Mouse (Mus musculus) bone marrow macrophage, adult 2 months (primary cell): Measurements from ENCODE around the gene Gm4969. TPM values are rescaled to one million over a fixed set of nuclear protein-coding genes. Genes with fewer than 3 reads are reported as not detected.

Source experiments
- H3K27ac ChIP-seq: 2 replicates; pipeline ENCODE4 v1.5.1; 2012; ENCODE audit warnings: low read depth, low read length; ENCODE audit not compliant: insufficient read depth
- H3K4me1 ChIP-seq: 2 replicates; pipeline ENCODE4 v1.6.1; 2012; ENCODE audit warnings: low read length; ENCODE audit not compliant: control insufficient read depth, insufficient read depth
- H3K4me3 ChIP-seq: 2 replicates; pipeline ENCODE4 v1.5.1; 2012; ENCODE audit warnings: mild to moderate bottlenecking, low read length, moderate library complexity; ENCODE audit not compliant: insufficient read depth
- CTCF ChIP-seq: IDR thresholded peaks from 2 replicates; pipeline ENCODE4 v1.5.1; 2012; ENCODE audit warnings: low read depth, mild to moderate bottlenecking, low read length, moderate library complexity
- POLR2A ChIP-seq: IDR thresholded peaks from 2 replicates; pipeline ENCODE4 v1.6.1; 2012; ENCODE audit warnings: mild to moderate bottlenecking, low read depth, low read length, borderline replicate concordance
- polyA plus RNA-seq: library from polyadenylated mRNA; stranded (reverse); fragments of >200 nt; gene quantifications from 2 replicates; pipeline ENCODE4 v1.2.4, GENCODE M21; 2012; ENCODE audit not compliant: missing spikeins, insufficient read depth, insufficient read length

The Gm4969 gene
- polyA plus RNA-seq, 1 experiment = not detected

DNA sequence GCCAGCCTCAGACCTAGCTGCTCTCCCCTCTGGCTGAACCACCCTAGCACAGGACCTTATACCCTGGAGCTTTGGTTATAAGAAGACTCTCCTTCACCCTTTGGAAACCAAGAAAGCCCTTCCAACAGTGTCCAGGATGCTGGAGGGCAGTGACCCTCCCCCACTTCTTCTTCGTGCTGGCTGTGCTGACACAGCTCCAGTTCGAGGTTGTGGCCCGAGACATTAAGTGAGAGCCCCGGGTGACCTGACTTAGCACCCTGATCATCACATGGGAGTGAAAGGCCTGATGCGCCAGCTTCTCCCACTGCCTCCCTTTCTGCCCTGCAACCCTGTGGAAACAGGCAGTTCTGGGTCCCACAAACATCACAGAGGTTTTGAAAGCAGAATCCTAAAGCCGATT lies 32.7 kb downstream of the Gm4969 start:
- TF ChIP-seq CTCF (no peak), POLR2A (no peak)
- no peak overlapping the region for H3K27ac ChIP-seq
- peaks cover 15% of the 10 kb centered on the region for H3K4me1 ChIP-seq
- H3K4me3 ChIP-seq = no peak overlapping the region; the same call in 1 of the 2 replicates

DNA sequence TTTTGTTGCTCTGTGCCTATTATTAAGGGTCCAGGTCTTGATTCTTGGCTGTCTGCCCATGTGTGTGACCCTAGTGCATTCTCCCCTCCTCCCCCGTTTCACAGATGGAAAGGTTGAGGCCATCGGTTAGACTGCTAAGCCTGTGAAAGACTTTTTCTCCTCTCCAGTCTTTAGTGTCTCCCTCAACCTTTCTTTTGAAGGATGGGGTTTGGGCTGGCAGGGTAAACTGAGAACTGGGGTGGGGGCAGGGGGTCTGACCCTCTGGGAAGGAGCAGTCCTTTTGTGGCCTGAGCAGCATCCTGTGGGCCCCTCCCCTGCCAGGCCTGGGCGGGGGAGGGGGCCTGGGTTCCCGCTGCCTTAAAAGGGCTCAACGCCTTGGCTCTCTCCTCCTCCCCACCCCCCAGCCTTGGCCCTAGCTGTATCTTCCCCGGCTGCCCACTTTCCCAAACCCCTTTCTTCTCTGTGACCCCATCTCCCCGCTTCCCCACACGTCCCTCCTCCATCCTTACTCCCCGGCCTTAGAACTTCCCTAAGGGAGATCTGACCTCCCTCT lies 33.2 kb downstream of the Gm4969 start:
- Histone ChIP-seq H3K4me3 (no peak overlapping the region), H3K27ac (no peak overlapping the region), H3K4me1 (peaks cover 15% of the 10 kb centered on the region)
- TF ChIP-seq CTCF (no peak), POLR2A (no peak)

DNA sequence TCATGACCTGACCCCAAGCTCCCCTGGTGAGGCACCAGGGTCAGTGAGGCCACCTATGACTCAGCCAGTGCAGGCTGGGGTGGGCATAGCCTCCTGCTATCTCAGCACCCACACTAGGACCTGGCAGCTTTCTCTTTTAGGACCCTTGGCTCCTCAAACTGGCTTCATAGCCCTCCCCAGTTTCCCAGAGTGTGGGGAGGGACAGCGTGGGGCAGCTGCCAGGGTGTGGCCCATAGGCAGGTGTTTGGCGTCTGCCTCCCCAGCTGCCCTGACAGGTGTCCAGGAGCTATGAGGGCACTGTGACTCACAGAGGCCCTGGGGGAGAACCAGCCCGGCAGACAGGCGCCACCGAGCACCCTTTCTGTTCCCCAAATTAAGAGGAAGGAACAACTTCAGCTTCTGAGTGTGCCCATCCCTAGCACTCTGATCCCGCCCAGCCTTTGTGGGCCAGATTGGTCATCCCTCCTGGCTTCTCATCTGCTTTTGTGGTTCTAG lies 33.8 kb downstream of the Gm4969 start:
- TF ChIP-seq POLR2A (no peak), CTCF (no peak)
- Histone ChIP-seq H3K4me1 (peaks cover 15% of the 10 kb centered on the region), H3K4me3 (peak overlapping the region; percentile 11; the same call in 1 of the 2 replicates), H3K27ac (no peak overlapping the region)

DNA sequence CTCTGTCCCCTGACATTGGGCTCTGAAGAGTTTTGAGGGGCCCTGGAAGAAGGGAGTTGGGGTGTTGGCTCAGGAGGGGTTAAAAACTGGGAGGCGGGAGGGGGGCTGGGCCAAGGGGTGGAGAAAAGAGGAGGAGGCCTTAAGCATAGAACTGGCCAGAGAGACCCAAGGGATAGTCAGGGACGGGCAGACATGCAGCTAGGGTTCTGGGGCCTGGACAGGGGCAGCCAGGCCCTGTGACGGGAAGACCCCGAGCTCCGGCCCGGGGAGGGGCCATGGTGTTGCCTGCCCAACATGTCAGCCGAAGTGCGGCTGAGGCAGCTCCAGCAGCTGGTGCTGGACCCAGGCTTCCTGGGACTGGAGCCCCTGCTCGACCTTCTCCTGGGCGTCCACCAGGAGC lies 34.5 kb downstream of the Gm4969 start, which contains the start of gene Dmpk:
Gene Dmpk (plus strand): TSS at position 149 of the 400 bp plus-strand sequence.
- H3K4me1 ChIP-seq = peaks cover 15% of the 10 kb centered on the region
- H3K4me3 ChIP-seq = peak within 1 kb of the TSS; percentile 11; the same call in 1 of the 2 replicates
- no peak within 1 kb of the TSS for H3K27ac ChIP-seq
- no peak for TF ChIP-seq POLR2A

DNA sequence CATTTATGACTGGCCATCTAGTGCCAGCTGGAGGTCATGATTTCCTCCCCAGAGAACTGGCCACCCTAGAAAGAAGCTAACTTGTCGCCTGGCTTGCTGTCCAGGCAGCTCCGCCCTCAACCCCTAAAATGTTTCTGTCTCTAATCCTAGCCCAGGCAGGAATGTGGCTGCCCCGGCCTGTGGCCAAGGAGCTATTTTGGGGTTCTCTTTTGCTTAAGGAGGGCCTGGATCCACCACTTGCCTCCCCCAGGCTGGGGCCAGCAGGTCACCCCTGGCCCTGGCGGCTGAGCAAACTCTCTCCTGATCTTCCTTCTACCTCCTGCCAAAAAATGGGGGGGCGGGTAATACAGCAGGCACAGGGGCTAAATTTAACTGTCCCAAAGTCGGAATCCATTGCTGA lies 35.1 kb downstream of the Gm4969 start:
- Histone ChIP-seq H3K4me1 (peaks cover 16% of the 10 kb centered on the region), H3K4me3 (no peak overlapping the region), H3K27ac (no peak overlapping the region)
- TF ChIP-seq CTCF (no peak), POLR2A (no peak)

DNA sequence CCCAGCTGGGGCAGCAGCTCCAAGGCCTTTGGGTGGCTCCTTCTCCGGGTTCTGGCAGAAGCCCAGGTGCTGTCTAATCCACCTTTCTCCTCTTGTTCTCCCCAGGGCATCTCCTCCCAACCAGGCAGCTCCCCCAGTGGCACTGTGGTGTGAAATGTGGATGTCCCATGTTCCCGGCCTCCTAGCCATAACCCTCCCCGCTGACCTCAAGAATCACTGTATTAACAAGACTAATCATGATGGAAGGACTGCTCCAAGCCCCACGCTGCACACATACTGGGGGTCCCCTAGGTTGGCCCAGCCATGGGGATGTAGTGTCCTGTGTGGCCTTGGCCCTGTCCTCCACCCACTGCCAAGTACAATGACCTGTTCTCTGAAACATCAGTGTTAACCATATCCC lies 36.0 kb downstream of the Gm4969 start:
- Histone ChIP-seq H3K4me1 (peaks cover 24% of the 10 kb centered on the region), H3K4me3 (no peak overlapping the region), H3K27ac (no peak overlapping the region)

DNA sequence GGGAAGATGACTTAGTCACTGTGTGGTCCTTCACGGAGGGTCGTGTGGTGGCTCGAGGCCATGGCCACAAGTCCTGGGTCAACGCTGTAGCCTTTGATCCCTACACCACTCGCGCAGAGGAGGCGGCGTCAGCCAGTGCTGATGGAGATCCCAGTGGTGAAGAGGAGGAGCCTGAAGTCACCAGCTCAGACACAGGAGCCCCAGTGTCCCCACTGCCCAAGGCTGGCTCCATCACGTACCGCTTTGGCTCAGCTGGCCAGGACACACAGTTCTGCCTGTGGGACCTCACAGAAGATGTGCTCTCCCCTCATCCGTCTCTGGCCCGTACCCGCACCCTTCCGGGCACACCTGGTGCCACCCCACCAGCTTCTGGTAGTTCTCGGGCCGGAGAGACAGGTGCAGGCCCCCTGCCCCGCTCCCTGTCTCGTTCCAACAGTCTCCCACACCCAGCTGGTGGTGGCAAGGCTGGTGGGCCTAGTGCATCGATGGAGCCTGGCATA lies 37.7 kb downstream of the Gm4969 start:
- no peak overlapping the region for H3K27ac ChIP-seq
- TF ChIP-seq POLR2A (no peak), CTCF (no peak)
- H3K4me3 ChIP-seq = no peak overlapping the region
- peaks cover 20% of the 10 kb centered on the region for H3K4me1 ChIP-seq

More for the DNA sequence above, 36.0 kb downstream of the Gm4969 start:
- TF ChIP-seq POLR2A (no peak), CTCF (no peak)

DNA sequence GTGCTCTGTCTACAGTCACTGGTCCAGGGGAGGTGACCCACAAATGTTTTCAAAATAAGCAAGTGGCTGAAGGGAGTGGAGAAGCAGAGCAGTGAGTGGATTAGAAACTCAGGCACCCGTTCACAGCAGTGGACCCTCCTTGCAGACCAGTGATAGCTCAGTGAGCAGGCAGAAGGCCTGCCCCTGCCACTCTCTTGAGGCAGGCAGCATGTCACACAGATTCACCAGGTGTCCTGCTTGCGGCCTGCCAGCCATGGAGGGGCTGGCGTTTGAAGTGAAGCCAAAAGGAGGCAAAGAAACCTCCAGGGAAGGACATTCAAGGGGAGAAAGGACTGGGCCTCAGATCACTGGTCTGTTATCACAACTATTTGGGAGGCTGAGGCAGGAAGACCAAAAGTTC lies 39.4 kb downstream of the Gm4969 start:
- Histone ChIP-seq H3K4me1 (peaks cover 9% of the 10 kb centered on the region), H3K4me3 (no peak overlapping the region), H3K27ac (no peak overlapping the region)
- TF ChIP-seq POLR2A (no peak), CTCF (no peak)

DNA sequence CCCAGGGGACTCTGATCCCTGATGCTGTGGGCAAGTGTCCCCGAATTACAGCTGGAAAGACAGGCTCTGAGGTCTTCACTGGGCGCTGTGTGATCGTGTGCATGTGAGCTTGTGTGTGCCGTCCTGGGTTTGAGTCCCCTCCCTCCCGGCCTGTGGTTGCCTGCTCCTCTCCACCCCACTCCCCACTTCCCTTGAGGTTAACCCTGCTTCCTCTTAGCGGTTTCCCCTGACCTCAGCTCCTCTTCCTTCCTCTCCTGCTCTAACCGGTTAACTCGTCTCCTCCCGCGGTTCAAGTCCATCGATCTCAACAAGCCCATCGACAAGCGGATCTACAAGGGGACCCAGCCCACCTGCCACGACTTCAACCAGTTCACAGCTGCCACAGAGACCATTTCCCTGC lies 40.4 kb downstream of the Gm4969 start:
- peaks cover 9% of the 10 kb centered on the region for H3K4me1 ChIP-seq
- no peak overlapping the region for H3K27ac ChIP-seq
- TF ChIP-seq POLR2A = no peak
- no peak for TF ChIP-seq CTCF
- H3K4me3 ChIP-seq = no peak overlapping the region

DNA sequence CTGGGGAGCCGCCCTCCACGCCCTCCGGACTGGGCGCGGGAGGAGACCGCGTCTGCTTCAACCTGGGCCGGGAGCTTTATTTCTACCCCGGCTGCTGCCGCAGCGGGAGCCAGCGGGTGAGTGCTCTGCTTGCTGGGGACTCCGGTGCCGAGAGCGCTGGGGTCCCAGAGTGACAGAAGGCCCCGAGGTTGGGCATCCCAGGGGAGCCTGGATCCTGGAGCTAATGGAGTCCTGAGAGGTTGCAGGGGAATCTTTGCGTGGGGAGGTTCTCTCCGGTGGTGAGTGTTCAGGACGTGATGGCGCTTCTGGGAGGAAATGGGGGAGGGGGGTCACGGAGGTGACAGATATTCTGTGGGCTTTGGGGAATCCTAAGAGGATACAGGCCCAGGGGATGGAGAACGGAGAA lies 41.6 kb downstream of the Gm4969 start:
- H3K27ac ChIP-seq = no peak overlapping the region
- H3K4me3 ChIP-seq = peak overlapping the region; percentile 42

More for the DNA sequence above, 41.6 kb downstream of the Gm4969 start:
- peaks cover 9% of the 10 kb centered on the region for H3K4me1 ChIP-seq
- no peak for TF ChIP-seq CTCF
- TF ChIP-seq POLR2A = no peak
